Mouse (Mus musculus): ENCODE results near the gene Htr1d. TPM values are rescaled to one million over a fixed set of nuclear protein-coding genes. Genes with fewer than 3 reads are reported as not detected.

Gene Htr1d
- 0.32 and 1.5 TPM in 2 replicates for total RNA-seq (2012; rRNA removed)

GRCm38 (mm10) chr4:136423224-136423623 is at the start of gene Htr1d:
TSS of gene Htr1d (plus strand) at chr4:136423524.
- Histone ChIP-seq H3K9me3 (ENCODE audit: control insufficient read depth, insufficient read depth, low read depth, low read length) (no peaks in the 10 kb centered on the region), H3K9ac (ENCODE audit: insufficient read depth, low read depth, low read length, poor library complexity, severe bottlenecking) (peak within 1 kb of the TSS; percentile 62; the same call in 1 of the 2 replicates), H3K27ac (ENCODE audit: insufficient read depth, low read depth, low read length, poor library complexity, severe bottlenecking) (no peak within 1 kb of the TSS), H3K4me1 (ENCODE audit: control insufficient read depth in 2 of 2, insufficient read depth in 2 of 2, low read length in 2 of 2, poor library complexity in 1 of 2) (peaks cover 0 to 4% of the 10 kb centered on the region in 2 experiments; a peak in 2 of 4 replicates), H3K36me3 (ENCODE audit: control insufficient read depth, insufficient read depth, low read length, poor library complexity, severe bottlenecking) (no peaks in the 10 kb centered on the region), H3K4me3 (ENCODE audit: insufficient read depth in 1 of 2, low read depth in 1 of 2, low read length in 2 of 2, poor library complexity in 1 of 2, severe bottlenecking in 1 of 2) (peak within 1 kb of the TSS; percentile 64 to 82)
- DNase-seq (ENCODE audit: low read depth, low spot score) = no peak
- in situ Hi-C loops (cut with MboI; ENCODE audit: low sequenced_read_pairs in 2 of 2, unreplicated experiment in 2 of 2) = no loop called here
- TF ChIP-seq HCFC1 (IDR thresholded peaks at IDR 0.05; ENCODE audit: borderline replicate concordance, insufficient read depth, low read length) (no peak), MAFK (IDR thresholded peaks at IDR 0.05; ENCODE audit: insufficient read depth, low read depth, low read length) (no peak), CHD2 (IDR thresholded peaks at IDR 0.05; ENCODE audit: low read depth, low read length) (no peak), ZC3H11A (IDR thresholded peaks at IDR 0.05; ENCODE audit: borderline replicate concordance, low read depth, low read length) (no peak)

GRCm38 (mm10) chr4:136377001-136377400 is 46.3 kb upstream of the Htr1d start:
- H3K4me1 ChIP-seq (ENCODE audit: control insufficient read depth in 2 of 2, insufficient read depth in 2 of 2, low read length in 2 of 2, poor library complexity in 1 of 2) = no peaks in the 10 kb centered on the region
- no peak overlapping the region for H3K9ac ChIP-seq (ENCODE audit: insufficient read depth, low read depth, low read length, poor library complexity, severe bottlenecking)
- H3K4me3 ChIP-seq (ENCODE audit: insufficient read depth in 1 of 2, low read depth in 1 of 2, low read length in 2 of 2, poor library complexity in 1 of 2, severe bottlenecking in 1 of 2) = no peak overlapping the region
- H3K36me3 ChIP-seq (ENCODE audit: control insufficient read depth, insufficient read depth, low read length, poor library complexity, severe bottlenecking) = no peaks in the 10 kb centered on the region
- no peaks in the 10 kb centered on the region for H3K9me3 ChIP-seq (ENCODE audit: control insufficient read depth, insufficient read depth, low read depth, low read length)
- no peak for DNase-seq (ENCODE audit: low read depth, low spot score)
- TF ChIP-seq MAFK (IDR thresholded peaks at IDR 0.05; ENCODE audit: insufficient read depth, low read depth, low read length) (peak; percentile 83), ZC3H11A (IDR thresholded peaks at IDR 0.05; ENCODE audit: borderline replicate concordance, low read depth, low read length) (no peak)
- in situ Hi-C loops (cut with MboI; ENCODE audit: low sequenced_read_pairs in 2 of 2, unreplicated experiment in 2 of 2) = loop anchor here in 1 of 2 experiments (10.0 kb wide), 1 partner anchor 248 kb away; the partner anchor contains the start of gene Lactbl1
- no peak overlapping the region for H3K27ac ChIP-seq (ENCODE audit: insufficient read depth, low read depth, low read length, poor library complexity, severe bottlenecking)

- Histone ChIP-seq H3K4me1 (ENCODE audit: control insufficient read depth in 2 of 2, insufficient read depth in 2 of 2, low read length in 2 of 2, poor library complexity in 1 of 2) (peaks cover 0 to 2% of the 10 kb centered on the region in 2 experiments; a peak in 1 of 4 replicates), H3K36me3 (ENCODE audit: control insufficient read depth, insufficient read depth, low read length, poor library complexity, severe bottlenecking) (no peaks in the 10 kb centered on the region), H3K4me3 (ENCODE audit: insufficient read depth in 1 of 2, low read depth in 1 of 2, low read length in 2 of 2, poor library complexity in 1 of 2, severe bottlenecking in 1 of 2) (no peak overlapping the region), H3K9me3 (ENCODE audit: control insufficient read depth, insufficient read depth, low read depth, low read length) (no peaks in the 10 kb centered on the region), H3K9ac (ENCODE audit: insufficient read depth, low read depth, low read length, poor library complexity, severe bottlenecking) (no peak overlapping the region), H3K27ac (ENCODE audit: insufficient read depth, low read depth, low read length, poor library complexity, severe bottlenecking) (no peak overlapping the region)
- no peak for TF ChIP-seq MAFK (IDR thresholded peaks at IDR 0.05; ENCODE audit: insufficient read depth, low read depth, low read length)
- no peak for TF ChIP-seq ZC3H11A (IDR thresholded peaks at IDR 0.05; ENCODE audit: borderline replicate concordance, low read depth, low read length)
- TF ChIP-seq ZNF384 (IDR thresholded peaks at IDR 0.05; ENCODE audit: low read depth, low read length) = no peak
- no peak for TF ChIP-seq CHD2 (IDR thresholded peaks at IDR 0.05; ENCODE audit: low read depth, low read length)
- no peak for TF ChIP-seq HCFC1 (IDR thresholded peaks at IDR 0.05; ENCODE audit: borderline replicate concordance, insufficient read depth, low read length)
- in situ Hi-C loops (cut with MboI; ENCODE audit: low sequenced_read_pairs in 2 of 2, unreplicated experiment in 2 of 2) = no loop called here
- no peak for DNase-seq (ENCODE audit: low read depth, low spot score)
These were observed 40.3 kb upstream of the Htr1d start for GRCm38 (mm10) chr4:136383052-136383451.

GRCm38 (mm10) chr4:136383839-136384238 is 39.5 kb upstream of the Htr1d start:
- no peak for TF ChIP-seq CHD2 (IDR thresholded peaks at IDR 0.05; ENCODE audit: low read depth, low read length)
- Histone ChIP-seq H3K4me1 (ENCODE audit: control insufficient read depth in 2 of 2, insufficient read depth in 2 of 2, low read length in 2 of 2, poor library complexity in 1 of 2) (peaks cover 0 to 2% of the 10 kb centered on the region in 2 experiments; a peak in 1 of 4 replicates), H3K9me3 (ENCODE audit: control insufficient read depth, insufficient read depth, low read depth, low read length) (no peaks in the 10 kb centered on the region), H3K36me3 (ENCODE audit: control insufficient read depth, insufficient read depth, low read length, poor library complexity, severe bottlenecking) (no peaks in the 10 kb centered on the region), H3K27ac (ENCODE audit: insufficient read depth, low read depth, low read length, poor library complexity, severe bottlenecking) (no peak overlapping the region), H3K4me3 (ENCODE audit: insufficient read depth in 1 of 2, low read depth in 1 of 2, low read length in 2 of 2, poor library complexity in 1 of 2, severe bottlenecking in 1 of 2) (no peak overlapping the region), H3K9ac (ENCODE audit: insufficient read depth, low read depth, low read length, poor library complexity, severe bottlenecking) (no peak overlapping the region)
- in situ Hi-C loops (cut with MboI; ENCODE audit: low sequenced_read_pairs in 2 of 2, unreplicated experiment in 2 of 2) = no loop called here
- no peak for DNase-seq (ENCODE audit: low read depth, low spot score)

GRCm38 (mm10) chr4:136387261-136387660 is 36.1 kb upstream of the Htr1d start:
- no peaks in the 10 kb centered on the region for H3K9me3 ChIP-seq (ENCODE audit: control insufficient read depth, insufficient read depth, low read depth, low read length)
- no peak for DNase-seq (ENCODE audit: low read depth, low spot score)
- TF ChIP-seq CHD2 (IDR thresholded peaks at IDR 0.05; ENCODE audit: low read depth, low read length) = no peak
- in situ Hi-C loops (cut with MboI; ENCODE audit: low sequenced_read_pairs in 2 of 2, unreplicated experiment in 2 of 2) = no loop called here
- no peak overlapping the region for H3K9ac ChIP-seq (ENCODE audit: insufficient read depth, low read depth, low read length, poor library complexity, severe bottlenecking)
- H3K4me3 ChIP-seq (ENCODE audit: insufficient read depth in 1 of 2, low read depth in 1 of 2, low read length in 2 of 2, poor library complexity in 1 of 2, severe bottlenecking in 1 of 2) = no peak overlapping the region
- H3K36me3 ChIP-seq (ENCODE audit: control insufficient read depth, insufficient read depth, low read length, poor library complexity, severe bottlenecking) = no peaks in the 10 kb centered on the region
- H3K27ac ChIP-seq (ENCODE audit: insufficient read depth, low read depth, low read length, poor library complexity, severe bottlenecking) = no peak overlapping the region
- H3K4me1 ChIP-seq (ENCODE audit: control insufficient read depth in 2 of 2, insufficient read depth in 2 of 2, low read length in 2 of 2, poor library complexity in 1 of 2) = peaks cover 0 to 2% of the 10 kb centered on the region in 2 experiments; a peak in 1 of 4 replicates
